Mouse (Mus musculus): ENCODE measurements at regions not wholly inside any gene's neighbourhood (a gene's known extent, or its start where the extent isn't known, plus 50 kb on each side); places are given as distances from the start of the nearest gene placed in this dataset.

DNA sequence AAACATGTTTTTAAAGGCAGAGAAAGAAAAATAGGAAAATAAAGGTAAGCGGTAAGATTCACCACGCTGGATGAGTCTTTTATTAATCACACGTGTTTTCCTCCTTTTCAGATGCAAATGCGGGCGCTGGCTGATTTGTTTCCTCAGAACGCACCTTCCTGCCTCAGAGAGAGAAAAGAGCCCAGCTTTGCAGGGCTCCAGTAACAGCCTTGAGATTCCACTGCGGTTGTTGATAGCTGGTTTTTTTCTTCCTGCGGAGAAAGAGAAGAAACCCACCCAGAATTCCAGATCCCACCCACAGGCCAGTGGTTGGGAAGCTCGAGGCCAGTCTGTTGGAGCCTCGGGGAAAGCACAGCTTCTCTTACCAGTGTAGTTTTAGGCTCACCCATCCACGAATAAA, 68.6 kb upstream of the Spaca7 start:
- TF ChIP-seq CTCF (IDR thresholded peaks at IDR 0.05; ENCODE audit: borderline replicate concordance, insufficient read depth, low read depth, low read length) (no peak), POLR2A (IDR thresholded peaks at IDR 0.05; ENCODE audit: borderline replicate concordance, insufficient read depth, low read length) (no peak)

Measured in cerebellum, adult 2 months (tissue).